16 mouse cellular contexts compared by ENCODE assay signal in genomic region chr6:89574641-89575040, GRCm38 (mm10).
"Had no signal": no experiment of that assay in that cellular context is flagged by ENCODE, and none has a peak within 500 bp of the region (broad histone marks: within the 10 kb centered on the region; RNA-seq: fewer than 3 reads in every experiment).

No protein-coding gene starts in this region.

- ATAC-seq: midbrain, embryonic 16.5 days had no signal

- H3K4me3 ChIP-seq: megakaryocyte, embryonic 14.5 days; midbrain, embryonic 12.5 days; neural tube, embryonic 12.5 days had no signal

- H3K4me1 ChIP-seq: neural tube, embryonic 12.5 days had no signal

- H3K36me3 ChIP-seq: midbrain, embryonic 12.5 days had no signal

- DNase-seq: lung, adult 18-20 months; lung, embryonic 14.5 days; lung, postnatal 10 days; lung, postnatal 4 days; right cerebral cortex, adult 18-20 months; right cerebral cortex, postnatal 25 days; right cerebral cortex, postnatal 4 days; spleen, adult 18-20 months; thymus, adult 18-20 months; thymus, postnatal 14 days; thymus, postnatal 36 days had no signal

- H3K9ac ChIP-seq: liver, embryonic 14.5 days; lung, embryonic 14.5 days; midbrain, embryonic 12.5 days; neural tube, embryonic 12.5 days had no signal

- H3K4me2 ChIP-seq: lung, embryonic 14.5 days; midbrain, embryonic 12.5 days; neural tube, embryonic 12.5 days had no signal

- H3K27ac ChIP-seq: liver, embryonic 14.5 days; midbrain, embryonic 12.5 days; neural tube, embryonic 12.5 days had no signal

- H3K9me3 ChIP-seq: megakaryocyte, embryonic 14.5 days; midbrain, embryonic 12.5 days; neural tube, embryonic 12.5 days had no signal

- H3K27me3 ChIP-seq: midbrain, embryonic 12.5 days; neural tube, embryonic 12.5 days had no signal
